Mouse (Mus musculus): ENCODE measurements at regions not wholly inside any gene's neighbourhood (a gene's known extent, or its start where the extent isn't known, plus 50 kb on each side); places are given as distances from the start of the nearest gene placed in this dataset.

- TF ChIP-seq RCOR1 (conservative IDR thresholded peaks at IDR 0.05; ENCODE audit: low read depth, low read length) (no peak), EP300 (IDR thresholded peaks at IDR 0.05; ENCODE audit: low read length) (no peak), POLR2A (IDR thresholded peaks at IDR 0.05; ENCODE audit: low read depth, low read length) (no peak), ZMIZ1 (IDR thresholded peaks at IDR 0.05; ENCODE audit: low read depth, low read length) (no peak), TCF12 (IDR thresholded peaks at IDR 0.05; ENCODE audit: low read depth, low read length) (no peak), BHLHE40 (IDR thresholded peaks at IDR 0.05; ENCODE audit: low read depth, low read length) (no peak), ETS1 (conservative IDR thresholded peaks at IDR 0.05; ENCODE audit: low read depth, low read length) (no peak), ZC3H11A (IDR thresholded peaks at IDR 0.05; ENCODE audit: low read depth, low read length) (no peak), CTCF (conservative IDR thresholded peaks at IDR 0.05 in 1 of 2, IDR thresholded peaks at IDR 0.05 in 1 of 2; ENCODE audit: low read depth in 2 of 2, low read length in 2 of 2) (no peak), USF1 (IDR thresholded peaks at IDR 0.05; ENCODE audit: low read depth, low read length) (no peak)
Measured at GRCm38 (mm10) chr10:117543696-117543950, 85.7 kb upstream of the Cpm start.

Measured in CH12.LX (cell line).